Mouse (Mus musculus) kidney, postnatal 0 days (tissue): ENCODE data around the gene Tspoap1. TPM values are rescaled to one million over a fixed set of nuclear protein-coding genes. Genes with fewer than 3 reads are reported as not detected.

Experiments used
- ATAC-seq: fragments of 200-750 bp; cut with Nextera tagmentation; replicated peaks from 2 replicates; pipeline ENCODE4 v1.8.0; 2017; ENCODE audit warnings: low read depth, moderate number of reproducible peaks, moderate TSS enrichment, moderate library complexity; ENCODE audit not compliant: low FRiP score
- DNase-seq: peaks from one replicate; pipeline ENCODE4 v3.0.0-alpha.2; 2016; ENCODE audit warnings: low spot score
- H3K27ac ChIP-seq: fragments of 300-500 bp; sonication (generic); 2 replicates; pipeline ENCODE4 v1.5.1; 2014; ENCODE audit warnings: mild to moderate bottlenecking
- H3K27me3 ChIP-seq: fragments of 300-500 bp; sonication (generic); 2 replicates; pipeline ENCODE4 v1.6.1; 2014; ENCODE audit warnings: low read length, mixed read lengths; ENCODE audit not compliant: insufficient read depth
- H3K36me3 ChIP-seq: fragments of 300-500 bp; sonication (generic); 2 replicates; pipeline ENCODE4 v1.6.1; 2014; ENCODE audit warnings: low read length, mixed read lengths; ENCODE audit not compliant: insufficient read depth
- H3K4me1 ChIP-seq: fragments of 300-500 bp; sonication (generic); replicated peaks from 2 replicates; pipeline ENCODE4 v1.6.1; 2014; ENCODE audit warnings: antibody characterized with exemption, low read length, mixed read lengths; ENCODE audit not compliant: insufficient read depth
- H3K4me2 ChIP-seq: fragments of 300-500 bp; sonication (generic); 2 replicates; pipeline ENCODE4 v1.6.1; 2014; ENCODE audit warnings: mild to moderate bottlenecking, low read length, moderate library complexity, mixed read lengths
- H3K4me3 ChIP-seq: fragments of 300-500 bp; sonication (generic); replicated peaks from 2 replicates; pipeline ENCODE4 v1.5.1; 2014; ENCODE audit warnings: low read depth, low read length
- H3K9ac ChIP-seq: fragments of 300-500 bp; sonication (generic); 2 replicates; pipeline ENCODE4 v1.6.1; 2014; ENCODE audit warnings: low read depth, low read length
- H3K9me3 ChIP-seq: fragments of 300-500 bp; sonication (generic); replicated peaks from 2 replicates; pipeline ENCODE4 v1.6.1; 2016; ENCODE audit warnings: low read length, inconsistent platforms, mixed read lengths
- CTCF ChIP-seq: IDR thresholded peaks from 2 replicates; pipeline ENCODE4 v1.5.1; 2016; ENCODE audit warnings: antibody characterized with exemption, low read depth, mild to moderate bottlenecking, moderate library complexity
- WGBS: fragments of 180-500 bp; shearing (Covaris S2); extraction: QIAGEN DNeasy Blood & Tissue Kit; methylation state at CpG from one replicate; pipeline ENCODE4 v1.1.7; 2014; 5-methylcytosine and 5-hydroxymethylcytosine counted together
- polyA plus RNA-seq: library from polyadenylated mRNA; unstranded; fragments of >200 nt; fragmentation: Nextera tagmentation; extraction: Ambion mirVana; gene quantifications from 2 replicates; pipeline ENCODE4 v1.2.1, GENCODE M21; 2015

Tspoap1 gene
- polyA plus RNA-seq, 1 experiment from 2014 or later, result 1.9 TPM

DNA sequence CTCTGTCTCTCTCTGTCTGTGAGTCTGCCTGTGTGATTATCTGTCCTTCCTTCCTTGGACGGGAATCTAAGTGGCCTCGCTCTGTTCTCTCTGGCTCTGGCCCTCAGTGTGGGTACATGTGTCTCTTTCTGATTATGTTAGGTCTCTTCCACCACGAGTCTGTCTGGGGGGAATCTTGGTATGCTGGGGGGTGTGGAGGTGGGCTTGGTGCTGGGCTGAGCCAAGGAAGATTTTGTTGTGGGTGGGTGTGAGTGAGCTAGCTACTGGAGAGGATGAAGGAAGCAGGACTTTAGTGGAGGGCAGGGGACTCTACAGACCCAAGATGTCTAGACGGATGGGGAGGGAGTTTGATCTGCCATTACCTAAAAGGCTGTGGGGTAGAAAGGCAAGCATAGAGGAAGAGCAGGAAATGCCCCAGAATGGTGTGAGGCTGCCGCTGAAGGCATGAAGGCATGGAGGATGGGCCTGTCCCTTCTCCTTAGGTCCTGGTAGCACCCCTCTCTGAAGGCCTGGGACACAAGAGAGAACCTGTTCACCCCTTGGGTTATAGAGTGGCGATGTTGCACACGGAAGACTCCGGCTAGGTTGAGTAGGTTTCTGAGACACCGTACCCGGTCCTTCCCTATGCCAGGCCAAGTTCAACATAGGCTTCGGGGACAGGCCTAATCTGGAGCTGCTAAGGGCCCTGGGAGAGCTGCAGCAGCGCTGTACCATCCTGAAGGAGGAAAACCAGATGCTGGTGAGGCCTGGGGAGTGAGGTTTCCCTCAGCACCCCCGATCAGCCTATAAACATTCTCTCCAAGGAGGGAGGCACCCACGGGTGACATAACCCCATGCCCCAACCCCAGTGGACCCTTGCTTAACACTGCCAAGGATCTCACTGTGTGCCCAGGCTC, 1.7 kb downstream of the Tspoap1 start:
- Histone ChIP-seq H3K4me1 (peaks cover 12% of the 10 kb centered on the region; the same call in 1 of the 2 replicates), H3K4me3 (no peak overlapping the region), H3K27me3 (peaks cover 47% of the 10 kb centered on the region), H3K9ac (no peak overlapping the region), H3K36me3 (no peaks in the 10 kb centered on the region), H3K4me2 (no peak overlapping the region), H3K9me3 (no peaks in the 10 kb centered on the region), H3K27ac (no peak overlapping the region)
- DNase-seq, result no peak
- no peak for TF ChIP-seq CTCF
- ATAC-seq, result no peak
- 82% methylated on average over 14 of the region's 14 CpGs for WGBS

DNA sequence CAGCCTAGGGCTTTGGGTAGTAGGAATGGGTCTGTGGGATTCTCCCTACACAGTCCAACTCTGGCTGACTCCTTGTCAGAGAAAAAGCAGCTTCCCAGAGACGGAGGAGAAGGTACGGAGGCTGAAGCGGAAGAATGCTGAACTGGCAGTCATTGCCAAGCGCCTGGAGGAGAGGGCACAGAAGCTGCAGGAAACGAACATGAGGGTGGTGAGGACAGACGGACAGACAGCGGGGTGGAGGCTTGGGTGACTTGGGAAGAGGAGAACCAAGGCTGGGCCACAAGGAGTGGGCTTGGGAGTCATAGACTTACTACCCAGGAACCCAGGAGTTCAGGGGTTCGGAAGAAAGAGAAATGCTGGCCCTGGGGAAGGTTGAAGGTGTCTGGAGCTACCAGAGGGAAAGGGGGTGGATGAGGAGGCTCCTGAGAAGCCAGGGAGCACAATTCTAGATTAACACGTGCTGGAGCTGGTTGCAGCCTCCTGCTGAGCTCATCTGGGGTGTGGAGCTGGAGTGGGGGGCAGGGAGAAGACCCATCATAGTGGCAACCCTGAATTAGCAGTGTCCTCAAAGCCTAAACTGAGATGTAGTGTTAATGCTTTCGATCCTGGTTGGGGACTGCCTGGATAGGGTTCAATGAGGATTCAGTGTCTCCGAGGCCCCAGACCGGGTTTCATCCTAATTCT, 2.5 kb downstream of the Tspoap1 start:
- ATAC-seq, result no peak
- no peak overlapping the region for H3K4me3 ChIP-seq
- no peak overlapping the region for H3K9ac ChIP-seq
- no peak for TF ChIP-seq CTCF
- H3K4me1 ChIP-seq, result peaks cover 12% of the 10 kb centered on the region; the same call in 1 of the 2 replicates
- 53% methylated on average over 12 of the region's 12 CpGs for WGBS
- DNase-seq, result no peak
- no peaks in the 10 kb centered on the region for H3K36me3 ChIP-seq
- peaks cover 47% of the 10 kb centered on the region for H3K27me3 ChIP-seq
- H3K9me3 ChIP-seq, result no peaks in the 10 kb centered on the region
- H3K4me2 ChIP-seq, result 0 out of 2 replicates have a peak overlapping the region, but pooled peaks have one; percentile 67
- no peak overlapping the region for H3K27ac ChIP-seq

DNA sequence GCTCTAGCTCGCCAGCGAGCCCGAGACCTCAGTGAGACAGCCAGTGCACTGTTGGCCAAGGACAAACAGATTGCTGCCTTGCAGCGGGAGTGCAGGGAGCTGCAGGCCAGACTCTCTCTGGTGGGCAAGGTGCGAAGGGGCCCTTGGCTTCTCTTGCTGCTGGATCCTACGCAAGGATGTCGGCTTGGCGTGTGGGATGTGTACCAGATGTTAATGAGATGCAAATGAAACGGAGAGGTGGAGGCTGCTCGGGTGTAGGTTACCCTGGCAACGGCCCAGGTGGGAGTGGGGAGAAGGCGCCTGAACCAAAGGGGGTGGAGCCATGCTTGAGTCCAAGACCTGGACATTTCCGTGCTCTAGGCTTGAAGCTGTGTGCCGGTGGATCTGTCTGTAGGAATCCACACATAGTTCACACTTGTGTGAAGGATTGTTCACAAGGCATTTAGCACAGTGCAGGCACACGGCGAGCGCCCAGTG, 3.2 kb downstream of the Tspoap1 start:
- Histone ChIP-seq H3K27me3 (peaks cover 47% of the 10 kb centered on the region), H3K4me2 (peak overlapping the region; percentile 67), H3K27ac (no peak overlapping the region), H3K36me3 (no peaks in the 10 kb centered on the region), H3K9me3 (no peaks in the 10 kb centered on the region), H3K9ac (peak overlapping the region; percentile 33; the same call in 1 of the 2 replicates), H3K4me3 (peak overlapping the region; percentile 38), H3K4me1 (peaks cover 12% of the 10 kb centered on the region; the same call in 1 of the 2 replicates)
- no peak for TF ChIP-seq CTCF
- DNase-seq (peak; percentile 64), ATAC-seq (peak; percentile 37; the same call in 1 of the 2 replicates)
- 2% methylated on average over 17 of the region's 17 CpGs for WGBS

DNA sequence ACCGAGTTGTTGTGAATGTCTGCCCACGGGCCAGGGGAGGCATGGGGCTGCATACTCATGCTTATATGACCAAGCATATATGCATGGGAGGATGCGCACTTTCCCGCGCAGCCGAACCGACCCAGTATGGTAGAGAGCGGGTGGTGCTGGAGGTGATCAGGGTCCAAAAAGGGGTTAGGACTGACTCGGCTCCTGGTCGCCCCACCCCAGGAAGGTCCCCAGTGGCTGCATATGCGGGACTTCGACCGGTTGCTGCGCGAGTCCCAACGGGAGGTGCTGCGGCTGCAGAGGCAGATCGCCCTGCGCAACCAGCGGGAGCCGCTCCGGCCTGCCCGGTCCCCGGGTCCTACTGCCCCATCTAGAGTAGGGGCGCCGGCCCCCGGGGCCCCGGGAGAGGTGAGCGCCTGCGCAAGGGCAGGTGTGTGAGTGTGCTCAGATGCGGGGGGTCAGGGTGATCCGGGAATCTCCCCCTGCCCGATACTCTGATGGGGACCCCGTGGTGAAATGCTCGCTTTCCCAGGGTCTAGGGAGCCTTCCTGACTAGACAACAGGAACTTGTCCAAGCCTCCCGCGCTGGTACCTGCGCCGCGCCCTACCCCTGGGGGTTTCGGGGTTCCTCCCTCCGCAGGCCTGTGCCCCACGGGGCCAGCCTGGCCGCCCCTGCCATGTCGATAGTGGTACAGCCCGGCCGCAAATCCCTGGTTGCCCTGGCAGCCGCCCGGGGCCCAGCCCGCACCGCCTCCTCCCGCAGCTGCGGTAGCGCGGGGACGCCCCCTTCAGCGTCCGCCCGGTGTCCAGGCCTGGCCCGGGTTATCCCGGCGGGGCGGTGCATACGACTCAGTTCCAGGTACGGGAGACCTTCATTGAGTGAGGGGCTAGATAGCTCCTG, 3.9 kb downstream of the Tspoap1 start:
- under 1% methylated on average over 65 of the region's 65 CpGs for WGBS
- Histone ChIP-seq H3K36me3 (no peaks in the 10 kb centered on the region), H3K4me1 (peaks cover 12% of the 10 kb centered on the region; the same call in 1 of the 2 replicates), H3K4me2 (peak overlapping the region; percentile 67), H3K27me3 (peaks cover 47% of the 10 kb centered on the region), H3K9me3 (no peaks in the 10 kb centered on the region), H3K4me3 (peak overlapping the region; percentile 38), H3K27ac (no peak overlapping the region), H3K9ac (peak overlapping the region; percentile 33)
- DNase-seq (peak; percentile 29), ATAC-seq (peak; percentile 47)
- no peak for TF ChIP-seq CTCF

DNA sequence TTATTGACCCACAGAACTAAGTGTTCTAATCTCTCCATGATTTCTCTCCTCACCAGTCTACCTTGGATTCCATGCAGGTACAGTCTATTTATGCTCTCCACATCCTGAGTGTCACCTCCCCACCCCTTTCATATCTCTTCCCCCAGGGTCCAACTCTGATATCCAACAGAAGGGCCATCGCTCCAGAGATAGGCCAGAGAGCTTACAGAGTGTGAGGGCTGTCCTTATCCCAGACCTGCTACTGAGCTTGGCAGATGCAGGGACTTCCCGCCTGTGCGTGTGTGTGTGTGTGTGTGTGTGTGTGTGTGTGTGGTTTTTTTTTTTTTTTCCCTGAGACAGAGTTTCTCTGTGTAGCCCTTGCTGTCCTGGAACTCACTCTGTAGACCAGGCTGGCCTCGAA, 8.4 kb downstream of the Tspoap1 start:
- H3K4me2 ChIP-seq, result no peak overlapping the region
- 93% methylated on average over 4 of the region's 4 CpGs for WGBS
- no peaks in the 10 kb centered on the region for H3K9me3 ChIP-seq
- no peak overlapping the region for H3K9ac ChIP-seq
- no peak for ATAC-seq
- H3K4me3 ChIP-seq, result no peak overlapping the region
- no peak overlapping the region for H3K27ac ChIP-seq
- H3K36me3 ChIP-seq, result no peaks in the 10 kb centered on the region
- no peak for DNase-seq
- peaks cover 8% of the 10 kb centered on the region; the same call in 1 of the 2 replicates for H3K4me1 ChIP-seq
- no peak for TF ChIP-seq CTCF
- peaks cover 17% of the 10 kb centered on the region; the same call in 1 of the 2 replicates for H3K27me3 ChIP-seq
